Mouse (Mus musculus) hindbrain, embryonic 12.5 days (tissue): ENCODE measurements at regions not wholly inside any gene's neighbourhood (a gene's known extent, or its start where the extent isn't known, plus 50 kb on each side); places are given as distances from the start of the nearest gene placed in this dataset.
A peak's percentile ranks its signal among the peaks of the same experiment; 100 is the strongest.

Experiments
- ATAC-seq: fragments of 200-750 bp; cut with Nextera tagmentation; 2 replicates; pipeline ENCODE4 v1.8.0; 2017; ENCODE audit warnings: moderate TSS enrichment; ENCODE audit not compliant: low FRiP score
- H3K27ac ChIP-seq: fragments of 300-500 bp; sonication (generic); 2 replicates; pipeline ENCODE4 v1.5.1; 2016; ENCODE audit warnings: mild to moderate bottlenecking
- H3K27me3 ChIP-seq: fragments of 300-500 bp; sonication (generic); 2 replicates; pipeline ENCODE4 v1.6.1; 2016; ENCODE audit warnings: mild to moderate bottlenecking
- H3K36me3 ChIP-seq: fragments of 300-500 bp; sonication (generic); 2 replicates; pipeline ENCODE4 v1.6.1; 2016; ENCODE audit warnings: mild to moderate bottlenecking
- H3K4me1 ChIP-seq: fragments of 300-500 bp; sonication (generic); 2 replicates; pipeline ENCODE4 v1.6.1; 2016
- H3K4me2 ChIP-seq: fragments of 300-500 bp; sonication (generic); replicated peaks from 2 replicates; pipeline ENCODE4 v1.6.1; 2016; ENCODE audit warnings: mild to moderate bottlenecking
- H3K4me3 ChIP-seq: fragments of 300-500 bp; sonication (generic); 2 replicates; pipeline ENCODE4 v1.5.1; 2016; ENCODE audit warnings: mild to moderate bottlenecking
- H3K9ac ChIP-seq: fragments of 300-500 bp; sonication (generic); 2 replicates; pipeline ENCODE4 v1.6.1; 2016; ENCODE audit warnings: mild to moderate bottlenecking, moderate library complexity
- H3K9me3 ChIP-seq: fragments of 300-500 bp; sonication (generic); replicated peaks from 2 replicates; pipeline ENCODE4 v1.6.1; 2016; ENCODE audit warnings: mild to moderate bottlenecking
- WGBS: fragments of 180-500 bp; shearing (Covaris S2); methylation state at CpG from one replicate; pipeline ENCODE4 v1.1.7; 2016; 5-methylcytosine and 5-hydroxymethylcytosine counted together

- ATAC-seq, result no peak
- 89% methylated on average over 4 of the region's 4 CpGs for WGBS
Observed at GRCm38 (mm10) chr15:24725170-24725569, 688.4 kb downstream of the Basp1 start.

GRCm38 (mm10) chr15:24724664-24725063 lies 688.9 kb downstream of the Basp1 start:
- H3K9ac ChIP-seq, result no peak overlapping the region
- H3K9me3 ChIP-seq, result no peaks in the 10 kb centered on the region
- H3K4me3 ChIP-seq, result no peak overlapping the region
- 40% methylated on average over 4 of the region's 4 CpGs for WGBS
- no peak overlapping the region for H3K4me2 ChIP-seq
- no peaks in the 10 kb centered on the region for H3K4me1 ChIP-seq
- H3K27me3 ChIP-seq, result no peaks in the 10 kb centered on the region
- H3K36me3 ChIP-seq, result no peaks in the 10 kb centered on the region
- peak; percentile 89 for ATAC-seq
- H3K27ac ChIP-seq, result no peak overlapping the region

More at GRCm38 (mm10) chr15:24725170-24725569, 688.4 kb downstream of the Basp1 start:
- no peaks in the 10 kb centered on the region for H3K9me3 ChIP-seq
- H3K9ac ChIP-seq, result no peak overlapping the region
- H3K27me3 ChIP-seq, result no peaks in the 10 kb centered on the region
- H3K4me2 ChIP-seq, result no peak overlapping the region
- no peak overlapping the region for H3K4me3 ChIP-seq
- H3K4me1 ChIP-seq, result no peaks in the 10 kb centered on the region
- no peaks in the 10 kb centered on the region for H3K36me3 ChIP-seq
- no peak overlapping the region for H3K27ac ChIP-seq

DNA sequence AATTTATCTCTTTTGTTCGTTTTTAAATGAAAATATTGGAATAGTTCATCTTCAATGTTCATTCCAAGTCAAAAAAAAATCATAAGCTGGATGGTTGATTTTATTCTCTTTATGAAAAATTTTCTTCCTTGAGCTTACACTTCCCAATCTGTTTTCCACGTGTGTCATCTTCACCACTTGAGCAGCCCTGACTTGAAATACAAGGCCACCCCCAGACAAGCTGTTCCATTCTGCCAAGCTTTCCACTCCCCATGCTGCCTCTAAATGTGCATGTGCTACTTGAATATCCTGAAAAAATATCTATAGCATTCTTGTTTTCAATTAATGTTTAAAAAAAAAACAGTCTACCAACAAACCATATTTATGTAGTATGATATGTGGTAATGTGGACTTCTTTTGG lies 693.2 kb downstream of the Basp1 start:
- Histone ChIP-seq H3K36me3 (no peaks in the 10 kb centered on the region), H3K27ac (no peak overlapping the region), H3K4me2 (no peak overlapping the region), H3K9me3 (no peaks in the 10 kb centered on the region), H3K4me3 (no peak overlapping the region), H3K27me3 (no peaks in the 10 kb centered on the region), H3K4me1 (no peaks in the 10 kb centered on the region), H3K9ac (no peak overlapping the region)
- no peak for ATAC-seq
- whole genome bisulfite sequencing, result 74% methylated on average over 2 of the region's 2 CpGs

DNA sequence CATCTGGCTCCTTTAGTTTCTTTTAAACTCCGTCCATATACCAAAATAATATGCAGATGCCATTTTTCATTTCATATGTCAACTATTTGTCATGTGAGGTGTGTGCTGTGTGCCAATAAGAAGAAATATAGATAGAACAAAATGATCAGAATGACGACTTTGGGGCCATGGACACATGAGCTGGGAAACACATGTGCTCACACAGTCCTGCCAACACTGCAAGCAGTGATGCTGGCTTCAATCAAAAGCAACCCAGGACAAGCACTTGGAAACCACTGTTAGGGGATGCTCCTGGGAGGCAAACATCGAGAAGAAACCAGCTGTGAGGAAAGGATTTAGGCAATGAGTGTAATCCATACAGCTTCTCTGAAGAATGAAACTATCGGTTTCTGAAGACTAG lies 731.4 kb downstream of the Basp1 start:
- Histone ChIP-seq H3K9ac (no peak overlapping the region), H3K9me3 (no peaks in the 10 kb centered on the region), H3K4me2 (no peak overlapping the region), H3K4me1 (no peaks in the 10 kb centered on the region), H3K36me3 (no peaks in the 10 kb centered on the region), H3K27me3 (no peaks in the 10 kb centered on the region), H3K27ac (no peak overlapping the region), H3K4me3 (no peak overlapping the region)
- ATAC-seq, result no peak
- WGBS, result 78% methylated on average over 4 of the region's 4 CpGs

GRCm38 (mm10) chr15:24648938-24649337 lies 764.6 kb downstream of the Basp1 start:
- no peak for ATAC-seq
- 83% methylated on average over 1 of the region's 1 CpGs for WGBS
- Histone ChIP-seq H3K36me3 (no peaks in the 10 kb centered on the region), H3K9me3 (no peaks in the 10 kb centered on the region), H3K4me1 (no peaks in the 10 kb centered on the region), H3K4me3 (no peak overlapping the region), H3K27ac (no peak overlapping the region), H3K4me2 (no peak overlapping the region), H3K9ac (no peak overlapping the region), H3K27me3 (no peaks in the 10 kb centered on the region)

DNA sequence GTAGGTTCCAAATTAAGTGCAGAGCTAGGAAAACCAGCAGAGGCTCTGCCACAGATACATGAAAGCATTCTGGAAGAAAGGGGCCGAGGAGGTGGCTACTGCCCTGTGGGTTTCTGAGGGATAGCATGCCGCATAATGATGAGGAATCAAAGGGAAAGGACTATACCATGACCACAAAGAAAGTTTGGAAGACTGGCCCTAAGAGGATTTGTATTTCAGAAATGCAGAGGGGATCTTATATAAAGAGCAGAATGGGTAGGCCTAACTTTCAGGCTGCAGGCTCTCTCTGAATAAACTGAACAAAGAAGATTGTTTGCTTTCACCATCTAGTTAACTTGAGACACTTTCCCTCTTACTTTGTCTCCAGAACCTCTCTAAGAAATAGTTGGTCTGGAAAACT lies 777.9 kb downstream of the Basp1 start:
- Histone ChIP-seq H3K36me3 (no peaks in the 10 kb centered on the region), H3K4me2 (no peak overlapping the region), H3K9ac (no peak overlapping the region), H3K27me3 (no peaks in the 10 kb centered on the region), H3K9me3 (no peaks in the 10 kb centered on the region), H3K4me3 (no peak overlapping the region), H3K27ac (no peak overlapping the region), H3K4me1 (no peaks in the 10 kb centered on the region)
- no peak for ATAC-seq
- 72% methylated on average over 2 of the region's 2 CpGs for WGBS

DNA sequence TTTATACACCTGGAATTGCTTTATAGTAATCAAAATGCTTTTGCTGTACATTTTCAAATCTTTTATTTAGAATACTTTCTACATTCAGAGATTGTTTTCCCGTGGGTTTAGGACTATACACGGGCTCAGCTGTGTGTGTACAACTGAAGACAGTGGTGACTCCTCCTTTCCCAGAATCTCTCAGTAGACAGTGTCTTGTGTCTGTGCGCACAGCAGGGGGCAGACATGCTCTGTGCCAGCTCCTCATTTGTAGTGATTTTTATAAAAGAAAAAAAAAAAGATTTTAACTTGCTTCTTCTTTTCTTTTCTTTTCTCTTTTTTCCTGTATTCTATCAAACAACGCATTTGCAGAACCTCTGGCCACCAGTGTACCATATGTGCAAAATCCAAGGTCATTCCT lies 817.3 kb downstream of the Basp1 start:
- WGBS, result 52% methylated on average over 4 of the region's 4 CpGs
- Histone ChIP-seq H3K4me2 (no peak overlapping the region), H3K27me3 (no peaks in the 10 kb centered on the region)

DNA sequence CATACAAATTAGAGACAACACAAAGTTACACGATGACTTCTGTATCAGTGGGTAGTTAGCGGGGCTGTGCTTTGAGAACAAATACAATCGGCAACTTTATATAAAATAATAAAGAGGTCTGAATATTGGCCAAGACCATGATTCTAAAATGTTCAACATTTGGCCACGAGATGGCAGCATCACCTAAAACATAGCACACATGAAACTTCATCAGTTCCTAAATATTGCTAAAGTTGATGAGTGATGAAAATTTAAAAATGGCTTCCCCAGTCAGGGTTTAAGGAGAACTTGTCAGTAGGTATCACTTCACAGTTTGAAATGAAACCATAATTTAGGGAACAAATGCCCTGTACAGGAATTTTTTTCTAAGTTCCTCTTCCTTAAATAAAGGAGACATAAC lies 824.6 kb downstream of the Basp1 start:
- Histone ChIP-seq H3K27ac (no peak overlapping the region), H3K4me1 (no peaks in the 10 kb centered on the region), H3K4me2 (no peak overlapping the region), H3K9me3 (no peaks in the 10 kb centered on the region), H3K27me3 (no peaks in the 10 kb centered on the region), H3K36me3 (no peaks in the 10 kb centered on the region), H3K4me3 (no peak overlapping the region), H3K9ac (no peak overlapping the region)
- no peak for ATAC-seq
- WGBS, result 36% methylated on average over 4 of the region's 4 CpGs

More for the DNA sequence above, 817.3 kb downstream of the Basp1 start:
- Histone ChIP-seq H3K4me1 (no peaks in the 10 kb centered on the region), H3K36me3 (no peaks in the 10 kb centered on the region), H3K27ac (no peak overlapping the region), H3K4me3 (no peak overlapping the region), H3K9ac (no peak overlapping the region), H3K9me3 (no peaks in the 10 kb centered on the region)
- peak; percentile 77; the same call in 1 of the 2 replicates for ATAC-seq

GRCm38 (mm10) chr15:24566981-24567380 lies 846.6 kb downstream of the Basp1 start:
- Histone ChIP-seq H3K27ac (no peak overlapping the region), H3K4me1 (0 out of 2 replicates have a peak, but pooled peaks cover 4% of the 10 kb centered on the region), H3K4me3 (no peak overlapping the region), H3K9me3 (no peaks in the 10 kb centered on the region), H3K9ac (no peak overlapping the region), H3K36me3 (no peaks in the 10 kb centered on the region), H3K4me2 (no peak overlapping the region), H3K27me3 (no peaks in the 10 kb centered on the region)
- WGBS, result 25% methylated on average over 3 of the region's 3 CpGs
- ATAC-seq, result peak; percentile 96

GRCm38 (mm10) chr15:24556806-24557205 lies 856.8 kb downstream of the Basp1 start:
- no peak overlapping the region for H3K9ac ChIP-seq
- no peak overlapping the region for H3K27ac ChIP-seq
- no peaks in the 10 kb centered on the region for H3K27me3 ChIP-seq
- H3K4me2 ChIP-seq, result no peak overlapping the region
- H3K9me3 ChIP-seq, result no peaks in the 10 kb centered on the region
- no peak overlapping the region for H3K4me3 ChIP-seq
- no peaks in the 10 kb centered on the region for H3K36me3 ChIP-seq
- 88% methylated on average over 4 of the region's 4 CpGs for WGBS
- no peak for ATAC-seq
- H3K4me1 ChIP-seq, result no peaks in the 10 kb centered on the region

DNA sequence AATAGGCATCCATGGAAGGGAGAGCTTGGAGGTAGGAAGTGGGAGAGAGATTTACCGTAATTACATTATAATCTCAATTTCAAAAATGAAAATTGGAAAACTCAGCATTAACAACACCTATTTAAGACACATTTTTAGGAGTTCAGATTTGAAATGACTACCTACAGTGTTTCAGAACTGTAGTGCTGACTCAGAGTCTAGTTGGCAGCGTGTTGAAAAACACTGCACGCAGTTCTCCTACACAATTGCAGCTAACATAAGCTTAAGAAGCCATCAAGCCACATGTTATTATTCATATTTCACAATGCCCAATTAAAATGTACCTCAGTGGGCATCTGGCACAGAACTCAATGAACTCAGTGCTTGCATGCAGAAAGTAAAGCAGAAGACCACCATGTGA lies 863.5 kb downstream of the Basp1 start:
- no peak overlapping the region for H3K4me2 ChIP-seq
- H3K9ac ChIP-seq, result no peak overlapping the region
- H3K27ac ChIP-seq, result no peak overlapping the region
- no peaks in the 10 kb centered on the region for H3K4me1 ChIP-seq
- H3K27me3 ChIP-seq, result no peaks in the 10 kb centered on the region
- H3K4me3 ChIP-seq, result no peak overlapping the region
- 91% methylated on average over 3 of the region's 3 CpGs for WGBS
- ATAC-seq, result no peak
- H3K36me3 ChIP-seq, result no peaks in the 10 kb centered on the region
- H3K9me3 ChIP-seq, result no peaks in the 10 kb centered on the region

GRCm38 (mm10) chr15:24530065-24530464 lies 883.5 kb downstream of the Basp1 start:
- Histone ChIP-seq H3K9ac (no peak overlapping the region), H3K4me3 (no peak overlapping the region), H3K27ac (no peak overlapping the region), H3K27me3 (no peaks in the 10 kb centered on the region), H3K9me3 (no peaks in the 10 kb centered on the region), H3K4me1 (no peaks in the 10 kb centered on the region), H3K36me3 (no peaks in the 10 kb centered on the region), H3K4me2 (no peak overlapping the region)
- ATAC-seq, result no peak
- 67% methylated on average over 3 of the region's 3 CpGs for WGBS

DNA sequence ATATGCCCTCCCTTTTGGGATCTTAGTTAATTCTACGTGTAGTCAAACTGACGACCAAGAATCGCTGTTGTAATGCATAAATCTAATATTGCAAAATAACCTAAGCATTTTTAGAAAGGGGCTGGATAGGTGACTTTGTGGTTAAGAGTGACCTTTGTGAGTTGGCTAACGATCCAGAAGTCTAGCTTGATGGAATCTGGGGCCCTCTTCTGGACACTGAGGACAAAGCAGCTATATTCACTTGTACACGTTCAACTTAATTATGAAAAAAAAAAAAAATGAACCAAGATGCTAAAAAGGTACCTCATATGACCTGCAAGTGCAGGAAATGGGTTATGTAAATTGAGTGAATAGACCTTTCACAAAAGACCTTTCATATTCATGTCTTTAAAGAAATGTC lies 886.2 kb downstream of the Basp1 start:
- no peak for ATAC-seq
- Histone ChIP-seq H3K36me3 (no peaks in the 10 kb centered on the region), H3K27ac (no peak overlapping the region), H3K27me3 (no peaks in the 10 kb centered on the region), H3K4me2 (no peak overlapping the region), H3K4me1 (no peaks in the 10 kb centered on the region), H3K4me3 (no peak overlapping the region), H3K9me3 (no peaks in the 10 kb centered on the region), H3K9ac (no peak overlapping the region)
- 73% methylated on average over 5 of the region's 5 CpGs for WGBS

GRCm38 (mm10) chr15:24513926-24514325 lies 899.6 kb downstream of the Basp1 start:
- no peaks in the 10 kb centered on the region for H3K9me3 ChIP-seq
- no peak for ATAC-seq
- H3K27me3 ChIP-seq, result no peaks in the 10 kb centered on the region
- H3K4me1 ChIP-seq, result no peaks in the 10 kb centered on the region
- H3K27ac ChIP-seq, result no peak overlapping the region
- WGBS, result 83% methylated on average over 9 of the region's 9 CpGs
- no peak overlapping the region for H3K4me3 ChIP-seq
- no peak overlapping the region for H3K4me2 ChIP-seq
- no peak overlapping the region for H3K9ac ChIP-seq
- H3K36me3 ChIP-seq, result no peaks in the 10 kb centered on the region
